Mouse (Mus musculus): ENCODE measurements around the gene Ppp2r5b. TPM values are rescaled to one million over a fixed set of nuclear protein-coding genes. Genes with fewer than 3 reads are reported as not detected.

Gene Ppp2r5b
- 152 TPM in 2 replicates for polyA plus RNA-seq (2012; rRNA removed)

DNA sequence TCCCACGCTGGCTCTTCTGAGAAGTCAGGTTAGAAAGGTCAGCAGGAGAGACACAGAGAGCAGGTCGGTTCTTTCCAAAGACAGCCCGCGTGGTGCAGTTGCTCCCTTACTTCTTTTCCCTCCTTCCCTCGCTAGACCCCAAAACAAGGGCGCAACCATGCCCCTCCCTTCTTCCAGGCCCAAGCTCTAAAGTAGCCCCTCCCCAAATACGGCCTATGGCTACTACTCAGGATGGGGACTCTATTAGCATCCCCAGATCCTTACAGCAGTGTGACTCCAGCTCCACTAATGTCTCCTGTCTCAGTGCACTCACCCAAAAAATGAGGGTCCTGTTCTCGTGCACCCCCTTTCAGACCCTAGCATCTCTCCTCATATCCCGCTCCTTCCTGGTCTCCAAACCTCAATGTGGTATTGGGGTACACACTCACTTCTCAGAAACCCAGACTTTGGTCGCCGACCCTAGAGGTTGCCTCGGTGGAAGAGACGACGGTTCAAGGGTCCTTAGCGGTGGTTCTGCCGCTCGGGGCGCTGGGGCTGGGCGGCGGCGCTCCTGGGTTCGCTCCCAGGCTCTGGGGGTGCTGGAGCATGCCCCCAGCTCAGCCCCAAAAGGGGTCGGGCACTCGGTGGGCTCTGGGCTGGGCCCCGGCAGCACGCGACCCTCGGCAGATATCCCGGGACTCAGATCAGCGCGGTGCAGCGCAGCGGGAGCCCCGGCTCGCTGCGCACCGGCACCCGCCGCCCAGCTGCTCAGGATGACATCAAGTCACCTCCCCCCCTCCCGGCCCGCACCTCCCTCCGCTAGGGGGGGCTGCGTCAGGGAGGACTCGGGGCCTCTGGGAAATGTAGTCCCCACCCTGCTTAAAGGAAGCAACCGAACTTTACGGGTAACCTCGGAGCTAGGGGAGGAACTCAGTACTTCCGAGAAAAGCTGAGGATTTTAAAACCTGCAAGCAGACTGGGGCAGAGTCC is at the start of gene Ppp2r5b:
Gene Ppp2r5b (minus strand): TSS at position 789 of the 969 bp plus-strand sequence.

DNA sequence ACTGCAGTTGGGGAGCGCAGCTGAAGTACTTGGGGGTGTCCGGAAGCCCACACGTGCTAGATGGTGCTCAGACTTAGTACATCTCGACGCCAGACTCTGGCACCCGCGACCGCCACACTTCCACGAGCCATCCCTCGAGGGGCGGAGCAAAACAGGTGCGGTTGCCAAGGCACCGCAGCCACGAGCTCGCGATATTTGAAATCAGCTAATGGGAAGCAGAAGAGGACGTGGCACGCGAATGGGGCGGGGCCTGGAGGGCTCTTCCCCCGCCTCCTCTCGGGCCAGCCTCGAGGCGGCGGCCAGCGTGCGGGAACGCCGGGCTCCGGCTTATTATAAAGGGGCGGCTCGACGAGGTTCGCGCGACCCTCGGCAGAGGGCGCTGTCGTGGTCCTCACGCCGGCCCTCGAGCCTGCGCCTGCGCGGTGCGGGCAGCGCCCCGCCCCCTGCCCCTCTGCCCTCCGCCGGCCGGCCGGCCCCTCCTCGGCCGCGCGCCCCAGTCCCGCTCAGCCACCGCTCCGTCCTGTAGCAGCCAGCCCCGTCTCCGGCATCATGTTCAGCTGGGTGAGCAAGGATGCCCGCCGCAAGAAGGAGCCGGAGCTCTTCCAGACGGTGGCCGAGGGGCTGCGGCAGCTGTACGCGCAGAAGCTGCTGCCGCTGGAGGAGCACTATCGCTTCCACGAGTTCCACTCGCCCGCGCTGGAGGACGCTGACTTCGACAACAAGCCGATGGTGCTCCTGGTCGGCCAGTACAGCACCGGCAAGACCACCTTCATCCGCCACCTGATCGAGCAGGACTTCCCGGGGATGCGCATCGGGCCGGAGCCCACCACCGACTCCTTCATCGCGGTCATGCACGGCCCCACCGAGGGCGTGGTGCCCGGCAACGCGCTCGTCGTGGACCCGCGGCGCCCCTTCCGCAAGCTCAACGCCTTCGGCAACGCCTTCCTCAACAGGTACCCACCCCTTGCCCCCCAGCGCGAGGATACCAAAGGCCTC is 41.1 kb upstream of the Ppp2r5b start, which contains the start of gene Ehd1:
Gene Ehd1 (plus strand): TSS at position 300 of the 996 bp plus-strand sequence.

GRCm38 (mm10) chr19:6241274-6242107 is 5.8 kb upstream of the Ppp2r5b start, which contains the start of gene Atg2a:
TSS of gene Atg2a (plus strand) at chr19:6241668.

DNA sequence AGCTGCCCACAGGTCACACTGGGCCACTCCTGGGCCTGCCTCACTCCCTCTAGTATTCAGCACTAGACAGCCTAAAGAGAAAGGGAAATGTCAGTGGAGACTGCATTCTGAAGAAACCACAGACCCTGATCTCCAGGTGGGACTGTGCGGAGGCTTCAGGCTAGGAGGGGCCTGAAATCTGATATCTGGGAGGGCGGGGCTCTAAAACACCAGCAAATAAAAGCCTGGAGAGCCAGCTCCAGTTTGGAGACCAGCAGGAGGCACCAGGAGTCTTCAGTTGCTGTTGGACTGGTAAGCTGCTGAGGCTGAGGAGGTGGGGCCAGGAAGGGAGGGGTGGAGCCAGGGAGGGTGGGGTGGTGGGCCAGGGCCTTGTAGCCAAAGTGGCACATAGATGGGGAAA is 9.5 kb downstream of the Ppp2r5b start, which contains the start of gene Gpha2:
Gene Gpha2 (plus strand): TSS at position 246 of the 400 bp plus-strand sequence.

GRCm38 (mm10) chr19:6184131-6184530 is 51.5 kb downstream of the Ppp2r5b start, which contains the start of gene Majin:
TSS of gene Majin (plus strand) at chr19:6184388.

Other genes starting within 250 kb of the Ppp2r5b start
- gene Slc22a20, start 249.7 kb downstream of the Ppp2r5b start, polyA plus RNA-seq (2012; rRNA removed): not detected in 2 replicates
- 8.7 and 8.9 TPM in 2 replicates for gene Capn1, start 220.0 kb downstream of the Ppp2r5b start, polyA plus RNA-seq (2012; rRNA removed)
- 19.9 and 20.2 TPM in 2 replicates for gene Syvn1, start 189.3 kb downstream of the Ppp2r5b start, polyA plus RNA-seq (2012; rRNA removed)
- gene Mrpl49, start 178.1 kb downstream of the Ppp2r5b start, polyA plus RNA-seq (2012; rRNA removed): 44.9 and 46.3 TPM in 2 replicates
- gene Fau, start 178.0 kb downstream of the Ppp2r5b start, polyA plus RNA-seq (2012; rRNA removed): 1,265 and 1,281 TPM in 2 replicates
- 31.8 and 33.0 TPM in 2 replicates for gene Znhit2, start 174.7 kb downstream of the Ppp2r5b start, polyA plus RNA-seq (2012; rRNA removed)
- 99.6 and 104 TPM in 2 replicates for gene Tm7sf2, start 167.5 kb downstream of the Ppp2r5b start, polyA plus RNA-seq (2012; rRNA removed)
- gene Vps51, start 158.6 kb downstream of the Ppp2r5b start, polyA plus RNA-seq (2012; rRNA removed): 87.7 and 91.1 TPM in 2 replicates
- gene Tmem262, start 155.8 kb downstream of the Ppp2r5b start, polyA plus RNA-seq (2012; rRNA removed): 0.17 TPM in 1 of 2 replicates, not detected in the other
- gene Gm28374, start 153.6 kb downstream of the Ppp2r5b start, polyA plus RNA-seq (2012; rRNA removed): 1.5 and 1.6 TPM in 2 replicates
- 86.3 and 98.7 TPM in 2 replicates for gene Zfpl1, start 150.9 kb downstream of the Ppp2r5b start, polyA plus RNA-seq (2012; rRNA removed)
- gene Cdca5, start 150.9 kb downstream of the Ppp2r5b start, polyA plus RNA-seq (2012; rRNA removed): 4.4 and 4.7 TPM in 2 replicates
- 0.09 and 0.18 TPM in 2 replicates for gene AC131692.1, start 141.5 kb downstream of the Ppp2r5b start, polyA plus RNA-seq (2012; rRNA removed)
- 0.59 and 0.63 TPM in 2 replicates for gene Naaladl1, start 130.1 kb downstream of the Ppp2r5b start, polyA plus RNA-seq (2012; rRNA removed)
- gene Sac3d1, start 117.2 kb downstream of the Ppp2r5b start, polyA plus RNA-seq (2012; rRNA removed): 51.8 and 53.5 TPM in 2 replicates
- 55.8 and 56.8 TPM in 2 replicates for gene Snx15, start 107.6 kb downstream of the Ppp2r5b start, polyA plus RNA-seq (2012; rRNA removed)
- 0.15 TPM in 1 of 2 replicates, not detected in the other for gene Batf2, start 94.9 kb downstream of the Ppp2r5b start, polyA plus RNA-seq (2012; rRNA removed)
- gene Arl2, start 94.3 kb downstream of the Ppp2r5b start, polyA plus RNA-seq (2012; rRNA removed): 107 and 108 TPM in 2 replicates
- 0.05 TPM in 1 of 2 replicates, not detected in the other for gene Majin, start 51.5 kb downstream of the Ppp2r5b start, polyA plus RNA-seq (2012; rRNA removed)
- 0.11 TPM in 1 of 2 replicates, not detected in the other for gene Gpha2, start 9.5 kb downstream of the Ppp2r5b start, polyA plus RNA-seq (2012; rRNA removed)
- 17.8 and 20.5 TPM in 2 replicates for gene Atg2a, start 5.8 kb upstream of the Ppp2r5b start, polyA plus RNA-seq (2012; rRNA removed)
- gene Ehd1, start 40.9 kb upstream of the Ppp2r5b start, polyA plus RNA-seq (2012; rRNA removed): 147 and 154 TPM in 2 replicates
- 3.8 and 3.9 TPM in 2 replicates for gene Cdc42bpg, start 70.6 kb upstream of the Ppp2r5b start, polyA plus RNA-seq (2012; rRNA removed)
- gene Men1, start 99.1 kb upstream of the Ppp2r5b start, polyA plus RNA-seq (2012; rRNA removed): 94.3 and 100.0 TPM in 2 replicates
- 137 and 144 TPM in 2 replicates for gene Map4k2, start 105.3 kb upstream of the Ppp2r5b start, polyA plus RNA-seq (2012; rRNA removed)
- 105 and 134 TPM in 2 replicates for gene Sf1, start 127.8 kb upstream of the Ppp2r5b start, polyA plus RNA-seq (2012; rRNA removed)
- 4.8 and 13.2 TPM in 2 replicates for gene Pygm, start 148.5 kb upstream of the Ppp2r5b start, polyA plus RNA-seq (2012; rRNA removed)
- gene Rasgrp2, start 163.5 kb upstream of the Ppp2r5b start, polyA plus RNA-seq (2012; rRNA removed): 182 and 184 TPM in 2 replicates
- gene Nrxn2, start 182.9 kb upstream of the Ppp2r5b start, polyA plus RNA-seq (2012; rRNA removed): 226 and 258 TPM in 2 replicates

Measured in central nervous system, embryonic 18 days (tissue).